Mouse (Mus musculus) stomach, postnatal 0 days (tissue): ENCODE results near the gene BC052040. TPM values are rescaled to one million over a fixed set of nuclear protein-coding genes. Genes with fewer than 3 reads are reported as not detected.

Source experiments
- ATAC-seq: fragments of 200-750 bp; cut with Nextera tagmentation; 2 replicates; pipeline ENCODE4 v1.8.0; 2017; ENCODE audit not compliant: low FRiP score, low TSS enrichment
- DNase-seq: peaks from one replicate; pipeline ENCODE4 v3.0.0-alpha.2; 2016; ENCODE audit warnings: low spot score
- H3K27ac ChIP-seq: fragments of 300-500 bp; sonication (generic); replicated peaks from 2 replicates; pipeline ENCODE4 v1.5.1; 2014; ENCODE audit warnings: mild to moderate bottlenecking, control low read depth
- H3K27me3 ChIP-seq: fragments of 300-500 bp; sonication (generic); 2 replicates; pipeline ENCODE4 v1.6.1; 2014; ENCODE audit warnings: low read length; ENCODE audit not compliant: control insufficient read depth, insufficient read depth
- H3K36me3 ChIP-seq: fragments of 300-500 bp; sonication (generic); 2 replicates; pipeline ENCODE4 v1.6.1; 2014; ENCODE audit warnings: low read length, mixed read lengths; ENCODE audit not compliant: control insufficient read depth, insufficient read depth
- H3K4me1 ChIP-seq: fragments of 300-500 bp; sonication (generic); replicated peaks from 2 replicates; pipeline ENCODE4 v1.6.1; 2014; ENCODE audit warnings: antibody characterized with exemption; ENCODE audit not compliant: control insufficient read depth, insufficient read depth
- H3K4me2 ChIP-seq: fragments of 300-500 bp; sonication (generic); replicated peaks from 2 replicates; pipeline ENCODE4 v1.6.1; 2014; ENCODE audit warnings: low read depth, mild to moderate bottlenecking, control low read depth, moderate library complexity
- H3K4me3 ChIP-seq: fragments of 300-500 bp; sonication (generic); 2 replicates; pipeline ENCODE4 v1.5.1; 2014; ENCODE audit warnings: low read depth, low read length, control low read depth
- H3K9ac ChIP-seq: fragments of 300-500 bp; sonication (generic); 2 replicates; pipeline ENCODE4 v1.6.1; 2014; ENCODE audit warnings: mild to moderate bottlenecking, low read length, control low read depth, mixed read lengths
- H3K9me3 ChIP-seq: fragments of 300-500 bp; sonication (generic); 2 replicates; pipeline ENCODE4 v1.6.1; 2016; ENCODE audit warnings: low read length; ENCODE audit not compliant: control insufficient read depth
- CTCF ChIP-seq: IDR thresholded peaks from 2 replicates; pipeline ENCODE4 v1.5.1; 2016; ENCODE audit warnings: antibody characterized with exemption, low read depth, mild to moderate bottlenecking, moderate library complexity
- EP300 ChIP-seq: optimal IDR thresholded peaks from 2 replicates; pipeline ENCODE3; 2016; ENCODE audit warnings: antibody characterized with exemption
- WGBS: fragments of 180-500 bp; shearing (Covaris S2); extraction: QIAGEN DNeasy Blood & Tissue Kit; methylation state at CpG from one replicate; pipeline ENCODE4 v1.1.7; 2014; 5-methylcytosine and 5-hydroxymethylcytosine counted together
- polyA plus RNA-seq: library from polyadenylated mRNA; unstranded; fragments of >200 nt; fragmentation: Nextera tagmentation; extraction: Ambion mirVana; gene quantifications from 2 replicates; pipeline ENCODE4 v1.2.1, GENCODE M21; 2015

The BC052040 gene
- polyA plus RNA-seq, 1 experiment from 2014 or later: 3.8 TPM

DNA sequence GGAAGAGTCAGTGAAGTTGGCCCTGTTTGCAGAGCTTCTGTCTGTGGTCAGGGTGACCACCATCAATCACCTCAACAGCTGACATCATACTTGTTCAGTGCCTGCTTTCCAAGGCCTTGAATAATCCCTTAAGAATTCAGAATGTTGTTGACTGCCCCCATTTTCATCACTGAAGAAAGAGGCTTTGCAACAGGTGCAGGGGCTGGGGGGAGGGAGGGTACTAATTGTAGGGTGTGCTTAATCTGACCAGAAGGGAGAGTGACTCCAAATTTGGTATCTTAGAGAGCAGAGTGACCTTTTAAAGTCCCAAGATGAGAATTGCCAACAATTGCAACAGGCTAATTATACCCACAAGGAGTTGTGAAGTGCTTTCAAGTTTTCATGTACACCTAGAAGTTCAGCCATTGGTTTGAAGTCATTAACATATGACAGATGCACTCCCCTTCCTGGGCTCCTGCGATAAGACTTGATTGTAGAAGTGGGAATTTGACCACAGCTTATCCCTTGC, 24.4 kb downstream of the BC052040 start:
- no peak for ATAC-seq
- no peaks in the 10 kb centered on the region for H3K9me3 ChIP-seq
- TF ChIP-seq CTCF (no peak), EP300 (no peak)

DNA sequence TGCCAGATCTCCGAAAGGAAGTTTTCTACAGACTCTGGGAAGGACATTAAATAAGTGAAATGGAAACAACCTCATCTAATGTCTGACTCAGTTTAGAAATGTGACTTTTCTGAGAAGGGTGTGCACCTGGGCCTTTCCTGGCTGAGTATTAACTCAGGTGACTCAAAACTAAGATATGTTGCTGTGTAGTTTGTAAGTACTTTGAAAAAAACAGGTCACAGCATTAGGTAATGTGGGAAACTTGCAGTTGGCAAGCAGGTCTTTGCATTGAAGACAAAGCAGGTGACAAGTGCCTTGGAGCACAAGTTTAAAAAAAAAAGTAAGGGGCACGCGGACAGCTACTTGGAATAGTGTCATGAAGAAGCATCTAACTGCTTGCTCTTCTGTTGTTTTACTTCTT, 27.5 kb downstream of the BC052040 start:
- Histone ChIP-seq H3K4me1 (no peaks in the 10 kb centered on the region), H3K27me3 (no peaks in the 10 kb centered on the region), H3K9me3 (no peaks in the 10 kb centered on the region), H3K27ac (0 out of 2 replicates have a peak overlapping the region, but pooled peaks have one; percentile 58), H3K4me3 (no peak overlapping the region), H3K36me3 (no peaks in the 10 kb centered on the region), H3K4me2 (no peak overlapping the region), H3K9ac (no peak overlapping the region)
- ATAC-seq (peak; percentile 92), DNase-seq (no peak)
- WGBS: 76% methylated on average over 3 of the region's 3 CpGs
- no peak for TF ChIP-seq CTCF

More for the DNA sequence above, 24.4 kb downstream of the BC052040 start:
- Histone ChIP-seq H3K4me2 (no peak overlapping the region), H3K36me3 (no peaks in the 10 kb centered on the region), H3K4me3 (no peak overlapping the region), H3K27me3 (no peaks in the 10 kb centered on the region), H3K9ac (no peak overlapping the region), H3K27ac (no peak overlapping the region), H3K4me1 (no peaks in the 10 kb centered on the region)
- no peak for DNase-seq
- WGBS: 57% methylated on average over 1 of the region's 1 CpGs

DNA sequence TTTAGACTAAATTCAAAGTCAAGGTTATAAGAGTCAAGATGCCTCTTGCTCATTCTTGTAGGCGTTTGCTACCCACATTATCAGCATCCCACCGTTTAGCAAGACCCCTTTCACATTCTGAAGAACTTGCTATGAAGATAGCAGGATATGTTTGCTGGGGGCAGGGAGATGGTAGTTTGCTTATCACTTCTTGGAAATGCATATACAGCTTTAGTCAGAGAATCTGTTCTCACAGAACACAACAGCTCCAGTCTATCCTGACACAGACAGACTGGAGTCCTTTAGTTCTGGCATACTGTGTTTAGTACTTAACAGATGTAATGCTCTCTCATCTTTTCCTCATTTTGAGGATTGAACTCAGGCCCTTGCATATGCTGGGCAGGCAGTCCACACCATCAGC, 28.6 kb downstream of the BC052040 start:
- H3K9me3 ChIP-seq: no peaks in the 10 kb centered on the region
- DNase-seq: no peak
- H3K4me3 ChIP-seq: no peak overlapping the region
- no peak for ATAC-seq
- no peaks in the 10 kb centered on the region for H3K27me3 ChIP-seq
- no peak overlapping the region for H3K27ac ChIP-seq
- WGBS: 74% methylated on average over 2 of the region's 2 CpGs
- no peak overlapping the region for H3K9ac ChIP-seq
- TF ChIP-seq EP300 (no peak), CTCF (no peak)
- no peaks in the 10 kb centered on the region for H3K36me3 ChIP-seq
- no peaks in the 10 kb centered on the region for H3K4me1 ChIP-seq
- no peak overlapping the region for H3K4me2 ChIP-seq

DNA sequence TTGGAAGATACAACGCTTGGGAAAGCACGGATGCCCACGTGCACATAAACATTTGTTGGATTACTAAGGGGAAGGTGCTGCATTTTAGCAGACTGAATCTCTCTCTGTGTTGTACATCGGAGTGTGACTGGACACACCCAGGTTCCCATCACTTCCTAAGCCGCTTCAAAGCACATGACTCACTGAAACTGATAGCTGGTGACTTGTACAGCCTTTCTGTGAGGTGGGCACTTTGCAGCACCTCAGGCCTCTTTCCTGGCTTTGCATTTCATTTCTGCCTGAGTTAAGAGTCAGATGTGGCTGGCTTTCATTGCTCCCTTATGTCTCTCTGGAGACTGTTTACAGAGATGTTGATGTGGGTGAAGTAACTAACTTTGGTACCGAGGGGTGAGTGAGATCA, 29.0 kb downstream of the BC052040 start:
- no peaks in the 10 kb centered on the region for H3K27me3 ChIP-seq
- H3K4me3 ChIP-seq: no peak overlapping the region
- H3K4me2 ChIP-seq: no peak overlapping the region
- no peaks in the 10 kb centered on the region for H3K9me3 ChIP-seq
- no peak overlapping the region for H3K9ac ChIP-seq
- ATAC-seq (no peak), DNase-seq (no peak)
- TF ChIP-seq EP300 (no peak), CTCF (no peak)
- no peaks in the 10 kb centered on the region for H3K4me1 ChIP-seq
- no peak overlapping the region for H3K27ac ChIP-seq
- 73% methylated on average over 6 of the region's 6 CpGs for WGBS
- no peaks in the 10 kb centered on the region for H3K36me3 ChIP-seq

DNA sequence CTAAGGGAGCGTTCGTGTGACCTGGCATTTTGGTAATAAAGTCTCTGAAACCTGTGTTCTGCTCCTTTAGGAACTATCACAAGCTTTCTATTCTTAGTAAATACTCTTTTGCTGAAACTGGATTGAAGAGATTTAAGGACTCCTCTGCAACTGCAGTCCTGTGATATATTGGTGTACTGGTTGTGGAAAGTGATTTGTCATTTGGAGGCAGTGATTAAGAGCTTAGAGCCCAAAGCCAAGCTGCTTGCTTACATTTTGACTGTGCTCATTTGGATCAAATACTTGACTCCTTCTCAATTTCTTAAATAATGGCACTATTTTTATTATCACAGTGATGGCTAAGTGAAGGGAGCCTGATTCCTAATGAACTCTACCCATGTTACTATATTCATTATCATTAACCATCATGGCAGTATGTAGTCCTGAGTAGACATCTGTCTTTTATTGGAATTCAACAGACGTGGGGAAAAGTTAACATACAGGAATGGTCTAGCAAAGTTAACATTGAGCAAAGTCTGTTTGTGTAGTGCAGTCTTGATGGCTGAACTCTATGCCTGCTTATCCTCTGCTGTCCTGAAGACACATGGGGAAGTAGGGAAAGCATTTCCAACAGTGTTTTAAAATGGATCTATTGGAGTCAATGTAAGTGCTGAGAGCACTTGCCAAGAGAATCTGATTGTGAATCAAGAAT, 32.5 kb downstream of the BC052040 start:
- no peak for TF ChIP-seq EP300
- TF ChIP-seq CTCF: no peak
- ATAC-seq: peak; percentile 26; the same call in 1 of the 2 replicates
- H3K27ac ChIP-seq: peak overlapping the region; percentile 3; the same call in 1 of the 2 replicates
- no peaks in the 10 kb centered on the region for H3K9me3 ChIP-seq
- H3K4me3 ChIP-seq: no peak overlapping the region
- no peaks in the 10 kb centered on the region for H3K4me1 ChIP-seq
- DNase-seq: no peak
- H3K9ac ChIP-seq: no peak overlapping the region
- no peaks in the 10 kb centered on the region for H3K27me3 ChIP-seq
- no peak overlapping the region for H3K4me2 ChIP-seq
- H3K36me3 ChIP-seq: no peaks in the 10 kb centered on the region
- 57% methylated on average over 3 of the region's 3 CpGs for WGBS

DNA sequence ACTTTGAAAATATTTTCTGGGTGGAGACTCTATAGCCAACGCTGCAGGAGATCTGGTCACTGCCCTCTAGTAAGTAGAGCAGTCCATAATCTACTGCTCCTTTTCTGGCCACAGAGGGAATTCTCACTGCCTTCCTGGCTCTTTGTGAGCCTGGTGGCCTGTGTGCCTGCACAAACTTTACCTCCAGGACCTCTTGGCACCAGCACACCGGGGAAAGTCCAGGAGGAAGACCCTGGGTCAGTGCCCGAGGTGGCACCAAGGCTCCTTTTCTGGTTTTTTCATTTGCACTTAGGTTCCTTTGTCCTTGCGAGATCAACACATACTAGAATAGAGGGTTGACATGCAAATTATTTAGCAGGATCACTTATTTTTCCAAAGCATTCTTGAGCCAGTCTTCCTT, 47.0 kb downstream of the BC052040 start:
- no peak for ATAC-seq
- H3K9ac ChIP-seq: no peak overlapping the region
- WGBS: 84% methylated on average over 4 of the region's 4 CpGs
- H3K36me3 ChIP-seq: no peaks in the 10 kb centered on the region
- no peak overlapping the region for H3K4me2 ChIP-seq
- H3K27me3 ChIP-seq: no peaks in the 10 kb centered on the region
- no peaks in the 10 kb centered on the region for H3K4me1 ChIP-seq
- no peak overlapping the region for H3K4me3 ChIP-seq
- H3K9me3 ChIP-seq: no peaks in the 10 kb centered on the region
- no peak overlapping the region for H3K27ac ChIP-seq
- DNase-seq: no peak
- TF ChIP-seq CTCF (no peak), EP300 (no peak)
